Mouse (Mus musculus) gastrocnemius, adult 2 months (tissue): ENCODE data around the gene Zfp507. TPM values are rescaled to one million over a fixed set of nuclear protein-coding genes. Genes with fewer than 3 reads are reported as not detected.

ENCODE experiments used
- DNase-seq: peaks from one replicate; pipeline ENCODE4 v3.0.0; 2022
- H3K27ac ChIP-seq: fragments of 200-600 bp; 2 replicates; pipeline ENCODE4 v1.8.1; 2022; ENCODE audit warnings: mild to moderate bottlenecking
- H3K4me3 ChIP-seq: fragments of 200-600 bp; 2 replicates; pipeline ENCODE4 v1.8.1; 2022; ENCODE audit warnings: mild to moderate bottlenecking, moderate library complexity
- CTCF ChIP-seq: fragments of 200-600 bp; IDR thresholded peaks from 2 replicates; pipeline ENCODE4 v1.8.1; 2022; ENCODE audit warnings: antibody characterized with exemption, mild to moderate bottlenecking, moderate library complexity
- intact Hi-C: fragments of 180-260 bp; cut with DNase I; formaldehyde crosslinking; loops from one replicate; pipeline ENCODE4 v1.15.1; 2025
- total RNA-seq, 2 experiments: library from RNA; stranded (reverse); gene quantifications; 2 replicates each; pipeline ENCODE4 v1.2.3; 2021

Gene Zfp507
- total RNA-seq, 2 experiments from 2014 or later = 17.9 to 18.5 TPM

DNA sequence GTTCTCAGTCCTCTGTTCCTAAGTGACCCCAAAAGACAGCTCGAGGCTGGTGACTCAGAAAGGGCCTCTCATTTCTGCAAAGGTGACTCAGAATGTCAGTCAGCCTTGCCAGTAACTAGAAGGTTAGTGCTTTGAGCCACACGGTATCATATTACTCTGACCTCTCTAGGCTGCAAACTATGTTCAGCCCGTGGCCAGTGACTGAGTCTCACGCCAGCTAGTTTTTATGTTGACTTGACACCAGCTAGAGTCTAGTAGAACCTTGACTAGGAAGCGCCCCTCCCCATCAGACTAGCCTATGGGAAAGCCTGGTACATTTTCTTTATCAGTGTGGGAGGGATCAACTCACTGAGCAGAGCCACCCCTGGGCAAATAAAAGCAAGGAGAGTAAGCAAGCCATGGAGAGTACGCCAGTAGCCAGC, 57.5 kb downstream of the Zfp507 start:
- Histone ChIP-seq H3K4me3 (no peak overlapping the region), H3K27ac (peak overlapping the region; percentile 85)
- peak; percentile 65 for DNase-seq
- intact Hi-C loops = no loop called here
- TF ChIP-seq CTCF = no peak

DNA sequence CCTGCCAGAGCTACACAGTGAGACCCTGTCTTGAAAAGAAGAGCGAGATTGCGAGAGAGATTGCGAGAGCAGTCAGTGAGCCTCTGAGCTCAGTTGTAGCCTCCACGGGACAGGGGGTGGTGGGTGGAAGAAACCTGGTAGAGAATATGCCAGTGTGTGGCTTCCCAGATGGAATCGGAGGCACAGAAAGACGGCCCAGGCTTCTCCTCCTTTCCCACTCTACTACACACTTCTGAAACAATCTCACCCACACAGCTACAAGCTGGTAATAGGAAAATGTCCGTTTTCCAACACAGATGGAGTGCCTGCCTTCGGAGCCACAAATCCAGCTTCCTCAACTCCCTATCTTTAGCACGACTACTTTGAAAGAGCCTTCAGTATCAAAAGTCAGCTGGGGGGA, 58.0 kb downstream of the Zfp507 start:
- no peak overlapping the region for H3K4me3 ChIP-seq
- DNase-seq = no peak
- intact Hi-C loops = loop anchor here (5.0 kb wide), 1 partner anchor 197 kb away; no protein-coding TSS in a partner anchor
- H3K27ac ChIP-seq = peak overlapping the region; percentile 85
- no peak for TF ChIP-seq CTCF

DNA sequence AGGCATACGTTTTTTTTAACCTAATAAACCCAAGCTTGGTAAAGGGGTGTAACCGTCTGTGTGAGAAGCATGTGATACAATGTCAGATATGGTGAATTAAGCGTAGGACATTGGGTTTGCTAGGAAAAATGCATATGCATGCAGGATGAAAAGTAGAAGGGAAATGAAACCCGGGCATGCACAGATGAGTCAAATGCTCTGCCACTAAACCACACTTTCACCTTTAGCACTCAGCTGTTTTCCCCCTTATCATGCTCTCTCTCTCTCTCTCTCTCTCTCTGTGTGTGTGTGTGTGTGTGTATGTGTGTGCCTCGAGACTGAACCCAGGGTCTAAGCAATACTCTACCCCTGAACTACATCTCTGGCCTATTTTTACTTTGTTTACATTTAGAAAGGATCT, 60.5 kb downstream of the Zfp507 start:
- no peak for TF ChIP-seq CTCF
- intact Hi-C loops = loop anchor here (5.0 kb wide), 1 partner anchor 195 kb away; no protein-coding TSS in a partner anchor
- no peak overlapping the region for H3K27ac ChIP-seq
- no peak for DNase-seq
- no peak overlapping the region for H3K4me3 ChIP-seq

DNA sequence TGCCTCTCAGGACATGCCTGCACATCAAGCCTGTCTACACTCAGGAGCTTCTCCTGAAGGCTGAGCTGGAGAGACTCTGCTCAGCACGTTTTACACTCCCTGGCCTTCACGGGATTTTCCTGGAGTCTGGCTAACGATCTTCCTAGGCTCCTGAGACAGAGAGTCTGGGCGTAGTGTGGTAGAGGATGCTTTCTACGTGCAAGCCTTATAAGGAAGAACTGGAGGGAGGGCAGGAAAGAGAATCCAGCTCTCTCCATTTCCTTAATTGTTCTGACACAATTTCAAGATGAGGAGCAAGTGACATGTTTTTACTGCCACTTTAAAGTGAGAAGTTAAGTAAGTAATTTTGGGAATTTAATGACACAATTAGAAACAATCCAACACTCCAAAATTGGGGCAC, 60.9 kb downstream of the Zfp507 start:
- DNase-seq = no peak
- intact Hi-C loops = loop anchor here (1.0 to 5.0 kb wide), 2 partner anchors 55 to 195 kb away; no protein-coding TSS in a partner anchor
- no peak overlapping the region for H3K27ac ChIP-seq
- no peak overlapping the region for H3K4me3 ChIP-seq
- TF ChIP-seq CTCF = no peak

DNA sequence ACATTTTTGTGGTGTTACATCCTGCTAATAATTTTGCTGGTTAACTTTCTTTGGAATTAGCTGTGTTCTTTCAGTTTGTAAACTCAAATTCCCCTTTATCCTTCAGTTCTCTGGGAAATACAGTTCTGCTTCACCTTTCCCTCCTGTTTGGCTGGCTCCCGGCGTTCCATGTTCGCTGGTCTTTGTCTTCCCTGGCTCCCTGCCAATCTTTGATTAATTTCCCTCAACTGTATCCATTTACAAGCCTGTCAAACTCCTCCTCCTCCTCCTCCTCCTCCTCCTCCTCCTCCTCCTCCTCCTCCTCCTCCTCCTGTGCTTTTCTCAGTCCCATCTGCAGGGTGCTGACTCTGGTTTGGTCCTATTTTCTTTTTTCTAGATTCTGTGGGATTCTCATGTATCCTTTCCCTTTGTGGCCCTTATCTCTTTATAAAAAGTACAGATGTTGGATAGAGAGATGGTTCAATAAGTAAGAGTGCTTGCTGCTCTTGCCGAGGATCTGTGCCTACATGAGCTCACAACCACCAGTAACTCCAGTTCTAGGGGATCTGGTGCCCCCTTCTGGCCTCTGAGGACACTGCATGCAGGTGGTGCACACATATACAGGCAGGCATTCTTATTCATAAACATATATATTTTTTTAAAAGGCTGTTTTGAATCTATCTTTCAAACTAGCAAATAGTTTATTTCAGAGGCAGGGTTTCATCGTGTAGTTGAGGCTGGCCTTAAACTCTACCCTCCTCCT, 62.1 kb downstream of the Zfp507 start:
- no peak overlapping the region for H3K27ac ChIP-seq
- DNase-seq = peak; percentile 53
- intact Hi-C loops = loop anchor here (1.0 to 5.0 kb wide), 2 partner anchors 53 to 193 kb away; no protein-coding TSS in a partner anchor
- no peak overlapping the region for H3K4me3 ChIP-seq
- peak; percentile 68 for TF ChIP-seq CTCF

DNA sequence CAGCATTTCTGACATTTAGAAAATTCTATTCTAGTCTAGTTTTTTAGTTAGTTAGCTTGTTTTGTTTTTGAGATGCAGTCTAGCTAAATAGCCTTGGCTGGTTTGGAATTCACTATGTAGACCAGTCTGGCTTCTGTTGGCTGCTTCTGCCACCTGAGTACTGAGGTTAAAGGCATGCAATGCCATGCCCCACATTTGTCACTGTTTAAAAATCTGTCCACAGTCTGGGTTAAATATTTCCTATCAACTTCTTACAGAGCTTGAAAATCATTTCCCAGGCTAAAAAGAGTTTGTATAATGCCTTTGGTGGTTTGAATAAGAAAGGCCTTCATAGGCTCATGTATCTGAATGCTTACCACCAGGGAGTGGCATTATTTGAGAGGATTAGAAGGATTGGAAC, 63.9 kb downstream of the Zfp507 start:
- no peak for DNase-seq
- intact Hi-C loops = no loop called here
- no peak for TF ChIP-seq CTCF
- Histone ChIP-seq H3K27ac (no peak overlapping the region), H3K4me3 (no peak overlapping the region)

DNA sequence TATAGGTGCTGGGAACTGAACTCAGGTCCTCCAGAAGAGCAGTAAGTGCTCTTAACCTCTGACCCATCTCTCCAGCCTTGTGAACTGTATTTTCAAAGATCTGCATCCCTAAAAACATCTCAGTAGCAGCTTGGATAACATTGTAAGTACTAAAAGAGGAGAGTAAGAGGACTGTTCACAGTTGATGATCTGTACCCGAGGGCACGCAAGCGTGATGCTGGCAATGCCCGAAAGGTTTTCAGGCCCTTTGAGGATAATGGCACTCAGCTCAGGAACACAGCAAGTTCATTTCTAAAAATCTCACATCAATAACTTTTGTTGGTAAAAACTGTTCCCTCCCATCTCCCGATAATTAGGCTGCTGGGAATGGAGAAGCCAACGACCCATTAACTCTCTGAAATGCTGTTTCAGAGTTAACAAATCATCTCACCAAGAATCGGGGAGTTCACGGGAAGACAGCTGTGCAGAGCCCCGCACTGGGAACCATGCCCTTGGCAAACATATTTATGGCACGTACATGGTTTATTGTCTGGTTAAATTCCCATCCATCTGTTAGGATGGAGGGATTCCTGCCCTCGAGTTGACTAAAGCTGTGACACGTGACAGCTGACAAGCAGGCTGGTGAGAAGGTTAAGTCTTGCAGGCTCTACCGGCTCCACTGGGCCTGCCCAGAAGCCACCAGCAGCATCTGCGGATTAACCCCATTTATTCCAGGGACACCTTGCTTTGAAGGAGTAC, 69.3 kb downstream of the Zfp507 start:
- intact Hi-C loops = no loop called here
- DNase-seq = no peak
- H3K27ac ChIP-seq = no peak overlapping the region
- H3K4me3 ChIP-seq = no peak overlapping the region
- TF ChIP-seq CTCF = no peak

DNA sequence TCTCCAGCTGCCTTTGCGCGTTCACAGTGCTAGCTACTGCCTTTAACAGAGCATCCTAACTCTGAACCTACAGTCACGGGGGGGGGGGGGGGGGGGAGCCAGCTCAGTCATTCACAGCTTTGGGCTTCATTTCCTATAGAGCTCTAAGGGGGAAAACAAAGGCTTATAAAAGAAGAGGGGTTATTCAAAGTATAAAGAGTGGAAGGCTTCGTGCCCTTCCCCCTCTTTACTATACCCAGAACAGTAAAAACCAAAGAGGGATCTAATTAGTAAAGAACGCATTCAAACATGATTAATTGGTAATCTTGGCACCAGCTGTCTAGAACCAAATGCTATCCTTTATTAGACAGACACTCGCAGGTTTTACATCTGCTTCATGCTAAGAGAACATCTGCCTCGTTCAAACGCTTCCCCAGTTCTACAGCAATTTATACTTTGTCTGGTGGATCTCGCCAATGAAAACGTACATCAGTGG, 70.2 kb downstream of the Zfp507 start:
- no peak for DNase-seq
- no peak overlapping the region for H3K27ac ChIP-seq
- no peak for TF ChIP-seq CTCF
- intact Hi-C loops = no loop called here
- no peak overlapping the region for H3K4me3 ChIP-seq

DNA sequence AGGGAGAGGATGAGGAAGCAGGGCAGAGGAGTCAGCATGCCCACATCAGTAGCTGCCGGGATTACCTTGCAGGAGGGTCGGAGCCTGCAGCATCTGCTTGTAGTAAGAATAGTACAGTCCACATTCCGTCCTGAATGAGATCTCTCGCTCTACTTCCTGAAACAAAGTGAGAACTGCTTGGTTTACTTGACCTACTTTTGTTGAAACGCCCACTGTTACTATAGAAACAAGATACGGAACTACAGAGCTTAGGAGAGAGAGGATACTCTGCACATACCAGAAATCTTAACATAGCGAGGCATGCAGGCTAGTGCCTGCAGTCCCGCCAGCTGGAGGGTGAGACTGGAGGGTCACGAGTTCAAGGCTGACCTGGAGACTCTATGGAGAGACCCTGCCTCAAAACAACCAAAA, 73.2 kb downstream of the Zfp507 start:
- DNase-seq = no peak
- intact Hi-C loops = no loop called here
- Histone ChIP-seq H3K27ac (no peak overlapping the region), H3K4me3 (no peak overlapping the region)
- no peak for TF ChIP-seq CTCF

DNA sequence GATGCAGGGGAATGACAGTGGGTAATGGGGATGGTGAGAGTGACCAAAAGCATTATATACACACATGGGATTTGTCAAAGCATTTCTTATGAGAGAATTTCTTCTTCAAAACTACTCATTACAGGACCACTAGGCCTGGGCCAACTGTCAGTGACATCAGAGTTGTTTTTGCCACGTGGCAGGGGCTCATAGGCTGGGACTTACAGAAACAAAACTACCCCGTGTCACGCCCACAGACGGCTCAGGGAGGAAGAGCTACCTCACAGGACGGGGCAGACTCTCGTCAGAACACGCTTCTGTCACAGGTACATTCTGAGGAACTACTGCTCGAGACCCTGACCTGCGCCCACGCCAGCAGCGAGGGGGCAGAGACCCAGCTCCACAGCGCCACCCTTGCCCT, 74.4 kb downstream of the Zfp507 start:
- no peak overlapping the region for H3K27ac ChIP-seq
- intact Hi-C loops = no loop called here
- DNase-seq = no peak
- no peak for TF ChIP-seq CTCF
- no peak overlapping the region for H3K4me3 ChIP-seq

DNA sequence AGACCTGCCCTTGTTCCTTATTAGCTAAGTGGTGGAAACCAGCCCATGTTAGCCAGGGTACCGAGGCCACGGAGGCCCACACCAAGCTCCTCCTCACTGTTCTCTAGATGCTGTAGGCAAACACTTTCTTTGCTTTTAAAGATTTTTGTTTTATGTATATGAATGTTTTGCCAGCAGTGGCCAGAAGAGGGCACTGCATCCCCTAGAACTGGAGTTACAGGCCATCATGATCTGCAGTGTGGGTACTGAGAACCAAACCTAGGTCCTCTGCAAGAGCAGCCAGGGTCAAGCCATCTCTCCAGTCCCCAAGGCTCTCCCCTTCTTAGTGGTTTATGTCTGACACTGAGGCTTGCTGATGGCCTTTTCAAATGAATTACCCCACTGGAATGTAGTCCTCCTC, 79.8 kb downstream of the Zfp507 start:
- peak; percentile 23; the same call in 1 of the 2 replicates for TF ChIP-seq CTCF
- H3K27ac ChIP-seq = no peak overlapping the region
- intact Hi-C loops = no loop called here
- no peak for DNase-seq
- no peak overlapping the region for H3K4me3 ChIP-seq

Other genes starting within 250 kb of the Zfp507 start
- 10 to 100 TPM; 51.9 to 52.4 TPM for gene Nudt19, start 246.7 kb downstream of the Zfp507 start, total RNA-seq
- gene Rgs9bp, start 217.4 kb downstream of the Zfp507 start, total RNA-seq = under 1 TPM in 1 of 2 experiments, not detected in 1; 0.06 TPM
- gene Ankrd27, start 216.8 kb downstream of the Zfp507 start, total RNA-seq = 10 to 100 TPM; 11.0 to 11.5 TPM
- 100 to 1,000 TPM; 150 to 159 TPM for gene Pdcd5, start 155.5 kb downstream of the Zfp507 start, total RNA-seq
- gene Dpy19l3, start 48.5 kb downstream of the Zfp507 start, total RNA-seq = 1 to 10 TPM; 5.8 to 7.1 TPM